Mouse (Mus musculus): ENCODE measurements at regions not wholly inside any gene's neighbourhood (a gene's known extent, or its start where the extent isn't known, plus 50 kb on each side); places are given as distances from the start of the nearest gene placed in this dataset.
"Not testable (repeated sequence)": the region's sequence is repeated elsewhere in the genome, so short reads cannot be mapped to it uniquely, and the experiment has no call there.

GRCm38 (mm10) chr15:5607533-5607932 is 363.5 kb upstream of the Ptger4 start:
- in situ Hi-C loops (cut with MboI, MseI), result no loop called here

- in situ Hi-C loops (cut with MboI, MseI), result no loop called here
These were observed 379.0 kb upstream of the Ptger4 start for GRCm38 (mm10) chr15:5623021-5623420.

- in situ Hi-C loops (cut with MboI, MseI), result no loop called here
These were observed 381.4 kb upstream of the Ptger4 start for GRCm38 (mm10) chr15:5625367-5625766.

GRCm38 (mm10) chr15:5646673-5647072 is 402.7 kb upstream of the Ptger4 start:
- in situ Hi-C loops (cut with MboI, MseI), result no loop called here

- in situ Hi-C loops (cut with MboI, MseI), result no loop called here
These were observed 414.8 kb upstream of the Ptger4 start for GRCm38 (mm10) chr15:5658796-5659195.

GRCm38 (mm10) chr15:5660819-5661218 is 416.8 kb upstream of the Ptger4 start:
- in situ Hi-C loops (cut with MboI, MseI), result no loop called here

- in situ Hi-C loops (cut with MboI, MseI), result loop anchor here (5.0 kb wide), 1 partner anchor 41 kb away; no protein-coding TSS in a partner anchor
These were observed 427.8 kb upstream of the Ptger4 start for GRCm38 (mm10) chr15:5671781-5672180.

- in situ Hi-C loops (cut with MboI, MseI), result no loop called here
These were observed 432.7 kb upstream of the Ptger4 start for GRCm38 (mm10) chr15:5676704-5677103.

- in situ Hi-C loops (cut with MboI, MseI), result no loop called here
These were observed 449.8 kb upstream of the Ptger4 start for GRCm38 (mm10) chr15:5693810-5694209.

GRCm38 (mm10) chr15:5695015-5695414 is 451.0 kb upstream of the Ptger4 start:
- in situ Hi-C loops (cut with MboI, MseI), result no loop called here

- in situ Hi-C loops (cut with MboI, MseI), result no loop called here
These were observed 464.5 kb upstream of the Ptger4 start for GRCm38 (mm10) chr15:5708454-5708853.

- in situ Hi-C loops (cut with MboI, MseI), result loop anchor here (5.0 kb wide), 1 partner anchor 488 kb away; no protein-coding TSS in a partner anchor
These were observed 496.7 kb upstream of the Ptger4 start for GRCm38 (mm10) chr15:5740658-5741057.

- in situ Hi-C loops (cut with MboI, MseI), result loop anchor here (5.0 kb wide), 1 partner anchor 492 kb away; no protein-coding TSS in a partner anchor
These were observed 499.9 kb upstream of the Ptger4 start for GRCm38 (mm10) chr15:5743893-5744292.

- in situ Hi-C loops (cut with MboI, MseI), result loop anchor here (25.0 kb wide), 1 partner anchor 829 kb away; no protein-coding TSS in a partner anchor
These were observed 514.7 kb upstream of the Ptger4 start for GRCm38 (mm10) chr15:5758690-5759089.

GRCm38 (mm10) chr15:5762216-5762615 is 518.2 kb upstream of the Ptger4 start:
- in situ Hi-C loops (cut with MboI, MseI), result loop anchor here (25.0 kb wide), 1 partner anchor 825 kb away; no protein-coding TSS in a partner anchor

GRCm38 (mm10) chr15:5777074-5777473 is 522.5 kb upstream of the Dab2 start:
- in situ Hi-C loops (cut with MboI, MseI), result no loop called here

GRCm38 (mm10) chr15:5799917-5800316 is 499.7 kb upstream of the Dab2 start:
- in situ Hi-C loops (cut with MboI, MseI), result no loop called here

GRCm38 (mm10) chr15:5811154-5811732 is 488.3 kb upstream of the Dab2 start:
- in situ Hi-C loops (cut with MboI, MseI), result no loop called here

- in situ Hi-C loops (cut with MboI, MseI), result no loop called here
These were observed 487.6 kb upstream of the Dab2 start for GRCm38 (mm10) chr15:5811958-5812357.

- in situ Hi-C loops (cut with MboI, MseI), result no loop called here
These were observed 481.5 kb upstream of the Dab2 start for GRCm38 (mm10) chr15:5817901-5818576.

- in situ Hi-C loops (cut with MboI, MseI), result no loop called here
These were observed 459.6 kb upstream of the Dab2 start for GRCm38 (mm10) chr15:5839963-5840362.

- in situ Hi-C loops (cut with MboI, MseI), result not testable (repeated sequence)
These were observed 458.0 kb upstream of the Dab2 start for GRCm38 (mm10) chr15:5841369-5842149.

Measured in T-helper 2 cell (primary cell).